Mouse (Mus musculus) limb, embryonic 14.5 days (tissue): ENCODE results near the gene Zfp839. TPM values are rescaled to one million over a fixed set of nuclear protein-coding genes. Genes with fewer than 3 reads are reported as not detected.

Source experiments
- ATAC-seq: fragments of 200-750 bp; cut with Nextera tagmentation; 2 replicates; pipeline ENCODE4 v1.8.0; 2017; ENCODE audit warnings: low read depth, moderate number of reproducible peaks, moderate TSS enrichment; ENCODE audit not compliant: low FRiP score
- DNase-seq: peaks from one replicate; pipeline ENCODE4 v3.0.0-alpha.2; 2015; ENCODE audit warnings: low spot score
- H3K27ac ChIP-seq: fragments of 300-500 bp; sonication (generic); replicated peaks from 2 replicates; pipeline ENCODE4 v1.5.1; 2014; ENCODE audit warnings: low read depth, mild to moderate bottlenecking, low read length, moderate library complexity, mixed read lengths
- H3K27me3 ChIP-seq: fragments of 300-500 bp; sonication (generic); 2 replicates; pipeline ENCODE4 v1.6.1; 2014; ENCODE audit warnings: low read length, mixed read lengths; ENCODE audit not compliant: control insufficient read depth, insufficient read depth
- H3K36me3 ChIP-seq: fragments of 300-500 bp; sonication (generic); 2 replicates; pipeline ENCODE4 v1.6.1; 2014; ENCODE audit warnings: mild to moderate bottlenecking, low read length, moderate library complexity, mixed read lengths; ENCODE audit not compliant: control insufficient read depth, insufficient read depth
- H3K4me1 ChIP-seq: fragments of 300-500 bp; sonication (generic); 2 replicates; pipeline ENCODE4 v1.6.1; 2014; ENCODE audit warnings: antibody characterized with exemption, low read length, mixed read lengths; ENCODE audit not compliant: control insufficient read depth, insufficient read depth
- H3K4me2 ChIP-seq: fragments of 300-500 bp; sonication (generic); replicated peaks from 2 replicates; pipeline ENCODE4 v1.6.1; 2014; ENCODE audit warnings: low read depth, mild to moderate bottlenecking, low read length, moderate library complexity; ENCODE audit not compliant: severe bottlenecking
- H3K4me3 ChIP-seq: fragments of 300-500 bp; sonication (generic); replicated peaks from 2 replicates; pipeline ENCODE4 v1.5.1; 2014; ENCODE audit warnings: low read length
- H3K9ac ChIP-seq: fragments of 300-500 bp; sonication (generic); 2 replicates; pipeline ENCODE4 v1.6.1; 2014; ENCODE audit warnings: mild to moderate bottlenecking, low read depth, low read length, moderate library complexity; ENCODE audit not compliant: severe bottlenecking
- H3K9me3 ChIP-seq: fragments of 300-500 bp; sonication (generic); 2 replicates; pipeline ENCODE4 v1.6.1; 2016; ENCODE audit warnings: low read length; ENCODE audit not compliant: control insufficient read depth
- POLR2A ChIP-seq: fragments of 200-500 bp; IDR thresholded peaks from 2 replicates; pipeline ENCODE4 v1.8.0; 2012; ENCODE audit warnings: inconsistent platforms, mild to moderate bottlenecking, moderate library complexity, borderline replicate concordance; ENCODE audit not compliant: insufficient read depth, insufficient read length; ENCODE audit errors: extremely low read depth
- WGBS: fragments of 180-500 bp; shearing (Covaris S2); extraction: QIAGEN DNeasy Blood & Tissue Kit; methylation state at CpG from one replicate; pipeline ENCODE4 v1.1.7; 2014; 5-methylcytosine and 5-hydroxymethylcytosine counted together
- polyA plus RNA-seq, 2 experiments: library from polyadenylated mRNA; depleted of rRNA in 1 of 2; stranded (reverse) in 1 of 2; unstranded in 1 of 2; fragments of >200 nt; fragmentation: Nextera tagmentation in 1 of 2; extraction: Ambion mirVana in 1 of 2; gene quantifications; 2 replicates each; pipeline versions ENCODE4 v1.2.1 to v1.2.3; 2012 to 2014

Zfp839 gene
- polyA plus RNA-seq, 2 experiments = 3.9 to 10.0 TPM

GRCm38 (mm10) chr12:110814924-110815323 lies 35.1 kb upstream of the Zfp839 start:
- DNase-seq (no peak), ATAC-seq (no peak)
- no peak overlapping the region for H3K4me3 ChIP-seq
- H3K9me3 ChIP-seq = no peaks in the 10 kb centered on the region
- H3K36me3 ChIP-seq = peaks cover 5% of the 10 kb centered on the region; the same call in 1 of the 2 replicates
- no peak overlapping the region for H3K9ac ChIP-seq
- H3K4me1 ChIP-seq = no peaks in the 10 kb centered on the region
- no peaks in the 10 kb centered on the region for H3K27me3 ChIP-seq
- no peak for TF ChIP-seq POLR2A
- 63% methylated on average over 17 of the region's 17 CpGs for WGBS
- H3K27ac ChIP-seq = no peak overlapping the region
- no peak overlapping the region for H3K4me2 ChIP-seq

DNA sequence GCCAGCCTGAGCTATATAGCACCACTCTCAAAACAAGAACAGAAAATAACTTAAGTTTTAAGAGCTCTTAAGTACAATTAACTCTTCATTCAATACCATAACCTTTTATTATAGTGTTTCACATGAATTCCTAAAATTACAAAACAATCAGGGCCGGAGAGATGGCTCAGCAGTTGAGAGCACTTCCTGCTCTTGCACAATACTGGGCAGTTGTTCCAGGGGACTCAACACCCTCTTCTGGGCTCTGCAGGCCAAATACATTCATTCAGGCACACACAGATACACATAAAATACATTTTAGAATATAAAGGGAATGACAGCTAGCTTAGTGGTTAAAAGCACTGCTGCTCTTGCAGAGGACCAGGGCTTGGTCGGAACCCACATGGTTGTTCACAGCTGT lies 33.2 kb upstream of the Zfp839 start:
- H3K4me3 ChIP-seq = no peak overlapping the region
- H3K4me2 ChIP-seq = no peak overlapping the region
- H3K36me3 ChIP-seq = peaks cover 5% of the 10 kb centered on the region; the same call in 1 of the 2 replicates
- H3K27me3 ChIP-seq = no peaks in the 10 kb centered on the region
- WGBS = 94% methylated on average over 2 of the region's 2 CpGs
- H3K27ac ChIP-seq = no peak overlapping the region
- no peak for ATAC-seq
- DNase-seq = no peak
- no peaks in the 10 kb centered on the region for H3K4me1 ChIP-seq
- H3K9ac ChIP-seq = no peak overlapping the region
- TF ChIP-seq POLR2A = no peak
- H3K9me3 ChIP-seq = no peaks in the 10 kb centered on the region

DNA sequence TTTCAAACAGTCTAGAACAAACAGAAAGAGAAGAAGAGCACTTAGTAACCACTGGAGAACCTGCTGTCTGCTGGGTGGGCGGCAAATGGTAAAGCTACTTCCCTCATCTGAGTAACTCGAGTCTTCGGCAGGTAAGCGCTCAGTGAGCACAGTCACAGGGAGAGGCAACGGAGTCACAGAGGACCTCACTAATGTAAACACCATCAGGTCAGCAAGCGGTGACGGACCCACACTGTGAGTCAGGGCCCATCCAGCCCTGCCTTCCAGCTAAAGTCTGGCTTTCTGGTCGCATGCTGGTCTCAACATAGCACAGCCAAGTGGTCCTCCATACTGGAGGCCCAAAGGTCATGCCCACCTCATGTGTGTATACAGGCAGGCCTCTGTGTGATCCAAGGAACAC lies 30.7 kb upstream of the Zfp839 start:
- Histone ChIP-seq H3K4me1 (no peaks in the 10 kb centered on the region), H3K27me3 (no peaks in the 10 kb centered on the region), H3K4me3 (no peak overlapping the region), H3K4me2 (no peak overlapping the region), H3K9ac (no peak overlapping the region), H3K9me3 (no peaks in the 10 kb centered on the region), H3K27ac (no peak overlapping the region), H3K36me3 (no peaks in the 10 kb centered on the region)
- DNase-seq (no peak), ATAC-seq (no peak)
- TF ChIP-seq POLR2A = no peak
- 79% methylated on average over 8 of the region's 8 CpGs for WGBS

DNA sequence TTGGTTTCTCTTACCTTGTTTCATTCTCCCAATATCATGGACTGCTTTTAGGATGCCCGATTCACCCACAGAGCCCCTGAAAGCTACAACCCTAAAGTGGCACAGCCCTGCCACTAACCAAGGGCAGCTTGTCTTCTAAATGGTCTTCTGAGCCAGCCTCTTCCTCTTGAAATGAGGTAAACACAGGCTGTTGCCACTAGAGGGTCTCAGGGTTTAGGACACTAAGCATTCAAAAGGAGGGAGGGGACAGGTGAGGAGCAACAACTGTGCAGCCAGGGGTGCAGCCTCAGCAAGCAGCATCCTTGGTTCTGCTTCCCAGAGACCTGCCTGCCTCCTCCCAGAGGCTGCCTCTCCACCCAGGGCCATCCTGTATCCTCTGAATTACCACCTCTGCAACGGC lies 28.3 kb upstream of the Zfp839 start:
- Histone ChIP-seq H3K4me2 (no peak overlapping the region), H3K9ac (no peak overlapping the region), H3K36me3 (no peaks in the 10 kb centered on the region), H3K4me3 (no peak overlapping the region), H3K27ac (no peak overlapping the region), H3K27me3 (no peaks in the 10 kb centered on the region), H3K9me3 (no peaks in the 10 kb centered on the region), H3K4me1 (no peaks in the 10 kb centered on the region)
- DNase-seq (no peak), ATAC-seq (no peak)
- no peak for TF ChIP-seq POLR2A
- WGBS = 78% methylated on average over 2 of the region's 2 CpGs

DNA sequence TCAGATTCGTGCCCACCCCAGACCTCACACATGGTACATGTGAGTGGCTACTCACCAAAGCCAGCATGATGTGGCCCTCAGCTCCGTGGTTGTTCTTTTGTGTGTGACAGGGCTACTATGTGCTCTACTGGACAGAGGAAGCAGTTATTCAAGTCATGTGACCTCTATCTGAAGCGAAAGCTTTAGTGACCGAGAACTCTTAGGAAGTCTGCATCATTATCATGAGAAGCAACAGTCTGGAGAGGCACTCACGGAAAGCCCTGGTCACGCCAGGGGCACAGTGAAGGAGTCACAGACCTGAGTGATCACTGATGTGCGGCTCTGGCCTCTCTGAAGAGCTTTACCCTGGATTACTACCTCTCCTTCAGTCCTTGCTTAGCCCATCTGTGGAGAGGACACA lies 27.7 kb upstream of the Zfp839 start:
- Histone ChIP-seq H3K4me3 (no peak overlapping the region), H3K27ac (no peak overlapping the region), H3K36me3 (no peaks in the 10 kb centered on the region), H3K27me3 (no peaks in the 10 kb centered on the region), H3K4me2 (no peak overlapping the region), H3K9me3 (no peaks in the 10 kb centered on the region), H3K4me1 (no peaks in the 10 kb centered on the region), H3K9ac (no peak overlapping the region)
- WGBS = 87% methylated on average over 7 of the region's 7 CpGs
- no peak for ATAC-seq
- no peak for DNase-seq
- TF ChIP-seq POLR2A = no peak

DNA sequence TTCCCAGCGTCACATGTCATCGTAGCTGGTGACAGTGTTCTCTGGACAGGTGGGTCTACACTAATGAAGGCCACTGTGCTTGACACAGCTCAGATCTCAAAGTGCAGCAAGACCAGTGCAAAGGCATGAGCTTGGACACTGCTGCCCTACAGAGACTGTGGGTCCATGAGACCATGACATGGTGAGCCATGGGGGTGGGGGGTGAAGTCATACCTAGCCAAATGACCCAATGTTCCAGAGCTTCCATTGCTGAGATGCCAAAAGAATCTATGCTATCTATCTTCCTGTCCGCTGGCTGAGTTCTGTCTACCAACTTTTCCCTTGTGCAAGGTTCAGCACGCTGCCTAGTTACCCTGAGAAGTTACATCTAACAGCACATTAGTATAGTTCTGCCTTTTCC lies 21.1 kb upstream of the Zfp839 start:
- Histone ChIP-seq H3K9me3 (no peaks in the 10 kb centered on the region), H3K27me3 (no peaks in the 10 kb centered on the region), H3K4me3 (no peak overlapping the region), H3K36me3 (no peaks in the 10 kb centered on the region), H3K4me1 (no peaks in the 10 kb centered on the region), H3K27ac (no peak overlapping the region), H3K4me2 (no peak overlapping the region), H3K9ac (no peak overlapping the region)
- WGBS = 94% methylated on average over 4 of the region's 4 CpGs
- TF ChIP-seq POLR2A = no peak
- no peak for DNase-seq
- ATAC-seq = no peak
